Mouse (Mus musculus): ENCODE results near the gene Scn10a. TPM values are rescaled to one million over a fixed set of nuclear protein-coding genes. Genes with fewer than 3 reads are reported as not detected.
A peak's percentile ranks its signal among the peaks of the same experiment; 100 is the strongest.

Gene Scn10a
- polyA plus RNA-seq, 1 experiment, result not detected

- 64% methylated on average over 5 of the region's 5 CpGs for WGBS
- TF ChIP-seq CTCF (IDR thresholded peaks at IDR 0.05; ENCODE audit: borderline replicate concordance, insufficient read depth, low read depth, low read length) (no peak), POLR2A (IDR thresholded peaks at IDR 0.05; ENCODE audit: borderline replicate concordance, insufficient read depth, low read length) (no peak)
- H3K27ac ChIP-seq (ENCODE audit: insufficient read depth, low read length), result no peak overlapping the region
Observed at GRCm38 (mm10) chr9:119633475-119633874, 85.6 kb downstream of the Scn10a start.

GRCm38 (mm10) chr9:119632801-119633200, 86.3 kb downstream of the Scn10a start:
- no peak overlapping the region for H3K27ac ChIP-seq (ENCODE audit: insufficient read depth, low read length)

More at GRCm38 (mm10) chr9:119633475-119633874, 85.6 kb downstream of the Scn10a start:
- DNase-seq, result no peak
- no peak overlapping the region for H3K4me3 ChIP-seq (replicated peaks; ENCODE audit: insufficient read depth, low read depth, low read length)
- H3K27me3 ChIP-seq (ENCODE audit: control insufficient read depth, insufficient read depth, low read length), result no peaks in the 10 kb centered on the region; the same call in 1 of the 2 replicates
- H3K4me1 ChIP-seq (ENCODE audit: control insufficient read depth, insufficient read depth, low read length), result peaks cover 16% of the 10 kb centered on the region

GRCm38 (mm10) chr9:119631899-119632533, 87.1 kb downstream of the Scn10a start:
- 11% methylated on average over 15 of the region's 15 CpGs for WGBS
- Histone ChIP-seq H3K4me1 (ENCODE audit: control insufficient read depth, insufficient read depth, low read length) (peaks cover 16% of the 10 kb centered on the region), H3K27me3 (ENCODE audit: control insufficient read depth, insufficient read depth, low read length) (no peaks in the 10 kb centered on the region; the same call in 1 of the 2 replicates), H3K27ac (ENCODE audit: insufficient read depth, low read length) (no peak overlapping the region), H3K4me3 (replicated peaks; ENCODE audit: insufficient read depth, low read depth, low read length) (no peak overlapping the region)
- peak; percentile 29 to 44 for DNase-seq
- TF ChIP-seq POLR2A (IDR thresholded peaks at IDR 0.05; ENCODE audit: borderline replicate concordance, insufficient read depth, low read length) (no peak), CTCF (IDR thresholded peaks at IDR 0.05; ENCODE audit: borderline replicate concordance, insufficient read depth, low read depth, low read length) (no peak)

More at GRCm38 (mm10) chr9:119632801-119633200, 86.3 kb downstream of the Scn10a start:
- no peaks in the 10 kb centered on the region; the same call in 1 of the 2 replicates for H3K27me3 ChIP-seq (ENCODE audit: control insufficient read depth, insufficient read depth, low read length)
- 27% methylated on average over 12 of the region's 12 CpGs for WGBS
- no peak for DNase-seq
- no peak for TF ChIP-seq CTCF (IDR thresholded peaks at IDR 0.05; ENCODE audit: borderline replicate concordance, insufficient read depth, low read depth, low read length)
- no peak for TF ChIP-seq POLR2A (IDR thresholded peaks at IDR 0.05; ENCODE audit: borderline replicate concordance, insufficient read depth, low read length)
- H3K4me1 ChIP-seq (ENCODE audit: control insufficient read depth, insufficient read depth, low read length), result peaks cover 16% of the 10 kb centered on the region
- H3K4me3 ChIP-seq (replicated peaks; ENCODE audit: insufficient read depth, low read depth, low read length), result no peak overlapping the region

GRCm38 (mm10) chr9:119631393-119631898, 87.7 kb downstream of the Scn10a start:
- 11% methylated on average over 13 of the region's 13 CpGs for WGBS
- no peaks in the 10 kb centered on the region; the same call in 1 of the 2 replicates for H3K27me3 ChIP-seq (ENCODE audit: control insufficient read depth, insufficient read depth, low read length)
- no peak overlapping the region for H3K4me3 ChIP-seq (replicated peaks; ENCODE audit: insufficient read depth, low read depth, low read length)
- peaks cover 16% of the 10 kb centered on the region for H3K4me1 ChIP-seq (ENCODE audit: control insufficient read depth, insufficient read depth, low read length)
- no peak overlapping the region for H3K27ac ChIP-seq (ENCODE audit: insufficient read depth, low read length)
- TF ChIP-seq POLR2A (IDR thresholded peaks at IDR 0.05; ENCODE audit: borderline replicate concordance, insufficient read depth, low read length), result no peak
- DNase-seq, result peak in 1 of 2 experiments; percentile 25

GRCm38 (mm10) chr9:119628690-119629268, 90.3 kb downstream of the Scn10a start:
- Histone ChIP-seq H3K4me3 (replicated peaks; ENCODE audit: insufficient read depth, low read depth, low read length) (no peak overlapping the region), H3K27ac (ENCODE audit: insufficient read depth, low read length) (no peak overlapping the region), H3K4me1 (ENCODE audit: control insufficient read depth, insufficient read depth, low read length) (peaks cover 16% of the 10 kb centered on the region), H3K27me3 (ENCODE audit: control insufficient read depth, insufficient read depth, low read length) (no peaks in the 10 kb centered on the region; the same call in 1 of the 2 replicates)
- TF ChIP-seq CTCF (IDR thresholded peaks at IDR 0.05; ENCODE audit: borderline replicate concordance, insufficient read depth, low read depth, low read length) (no peak), POLR2A (IDR thresholded peaks at IDR 0.05; ENCODE audit: borderline replicate concordance, insufficient read depth, low read length) (no peak)
- WGBS, result 16% methylated on average over 8 of the region's 8 CpGs
- DNase-seq, result no peak

GRCm38 (mm10) chr9:119627227-119627626, 91.9 kb downstream of the Scn10a start:
- Histone ChIP-seq H3K4me1 (ENCODE audit: control insufficient read depth, insufficient read depth, low read length) (peaks cover 10% of the 10 kb centered on the region), H3K27ac (ENCODE audit: insufficient read depth, low read length) (no peak overlapping the region), H3K4me3 (replicated peaks; ENCODE audit: insufficient read depth, low read depth, low read length) (no peak overlapping the region), H3K27me3 (ENCODE audit: control insufficient read depth, insufficient read depth, low read length) (no peaks in the 10 kb centered on the region; the same call in 1 of the 2 replicates)
- 67% methylated on average over 6 of the region's 6 CpGs for WGBS
- no peak for DNase-seq
- TF ChIP-seq CTCF (IDR thresholded peaks at IDR 0.05; ENCODE audit: borderline replicate concordance, insufficient read depth, low read depth, low read length) (no peak), POLR2A (IDR thresholded peaks at IDR 0.05; ENCODE audit: borderline replicate concordance, insufficient read depth, low read length) (no peak)

- WGBS, result 89% methylated on average over 4 of the region's 4 CpGs
- Histone ChIP-seq H3K4me3 (replicated peaks; ENCODE audit: insufficient read depth, low read depth, low read length) (no peak overlapping the region), H3K27me3 (ENCODE audit: control insufficient read depth, insufficient read depth, low read length) (no peaks in the 10 kb centered on the region; the same call in 1 of the 2 replicates), H3K4me1 (ENCODE audit: control insufficient read depth, insufficient read depth, low read length) (no peaks in the 10 kb centered on the region), H3K27ac (ENCODE audit: insufficient read depth, low read length) (no peak overlapping the region)
- TF ChIP-seq POLR2A (IDR thresholded peaks at IDR 0.05; ENCODE audit: borderline replicate concordance, insufficient read depth, low read length) (no peak), CTCF (IDR thresholded peaks at IDR 0.05; ENCODE audit: borderline replicate concordance, insufficient read depth, low read depth, low read length) (no peak)
- no peak for DNase-seq
Observed at GRCm38 (mm10) chr9:119624151-119624550, 95.0 kb downstream of the Scn10a start.

- TF ChIP-seq POLR2A (IDR thresholded peaks at IDR 0.05; ENCODE audit: borderline replicate concordance, insufficient read depth, low read length), result no peak
- TF ChIP-seq CTCF (IDR thresholded peaks at IDR 0.05; ENCODE audit: borderline replicate concordance, insufficient read depth, low read depth, low read length), result no peak
- H3K4me1 ChIP-seq (ENCODE audit: control insufficient read depth, insufficient read depth, low read length), result no peaks in the 10 kb centered on the region
- no peak overlapping the region for H3K27ac ChIP-seq (ENCODE audit: insufficient read depth, low read length)
- H3K27me3 ChIP-seq (ENCODE audit: control insufficient read depth, insufficient read depth, low read length), result no peaks in the 10 kb centered on the region
- 69% methylated on average over 6 of the region's 6 CpGs for WGBS
- H3K4me3 ChIP-seq (replicated peaks; ENCODE audit: insufficient read depth, low read depth, low read length), result no peak overlapping the region
- no peak for DNase-seq
Observed at GRCm38 (mm10) chr9:119614798-119615197, 104.3 kb downstream of the Scn10a start.

All from cerebellum, adult 2 months (tissue).